21 mouse cellular contexts compared by ENCODE assay signal in the genomic region with DNA sequence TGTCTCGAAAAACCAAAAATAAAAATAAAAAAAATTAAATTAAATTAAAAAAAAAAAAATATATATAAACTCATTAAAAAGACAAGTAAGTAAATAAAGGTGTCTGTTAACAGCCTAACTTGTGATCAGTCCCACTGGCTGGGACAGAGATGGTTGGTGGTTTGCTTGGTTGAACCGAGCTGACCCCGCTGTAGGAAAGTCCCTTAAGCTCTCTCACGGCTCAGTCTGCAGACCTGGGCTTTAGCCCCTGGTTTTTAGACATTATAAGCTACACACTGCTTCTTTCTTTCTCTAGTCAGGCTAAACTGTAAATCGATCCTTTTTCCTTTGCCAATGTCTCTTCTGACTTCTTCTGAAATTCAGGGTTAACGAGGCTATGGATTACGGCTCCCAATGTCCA. TPM values are rescaled to one million over a fixed set of nuclear protein-coding genes. Genes with fewer than 3 reads are reported as not detected.
DNase-seq lines count a peak whose midpoint lies in the region; ATAC-seq and TF ChIP-seq lines count a peak whose summit lies in the region.
"Had no signal": no experiment of that assay in that cellular context is flagged by ENCODE, and none has a peak within 500 bp of the region (broad histone marks: within the 10 kb centered on the region; RNA-seq: fewer than 3 reads in every experiment).

No protein-coding gene starts in this region.

- H3K9ac ChIP-seq in forebrain, postnatal 0 days: no peak overlapping the region
- no peak overlapping the region for H3K9ac ChIP-seq in liver, embryonic 16.5 days (ENCODE audit: low read depth, low read length)
- H3K9ac ChIP-seq: forebrain, embryonic 12.5 days; hindbrain, embryonic 15.5 days; midbrain, embryonic 12.5 days had no signal

- H3K4me2 ChIP-seq in forebrain, postnatal 0 days (ENCODE audit: low read depth): no peak overlapping the region
- no peak overlapping the region for H3K4me2 ChIP-seq in liver, embryonic 16.5 days (ENCODE audit: low read depth, low read length)
- H3K4me2 ChIP-seq: forebrain, embryonic 12.5 days; hindbrain, embryonic 15.5 days; midbrain, embryonic 12.5 days had no signal

- no peaks in the 10 kb centered on the region for H3K36me3 ChIP-seq in forebrain, embryonic 10.5 days (replicated peaks)
- H3K36me3 ChIP-seq in forebrain, postnatal 0 days (ENCODE audit: insufficient read depth): no peaks in the 10 kb centered on the region
- H3K36me3 ChIP-seq in thymus, adult 2 months (ENCODE audit: control insufficient read depth, insufficient read depth, low read length): no peaks in the 10 kb centered on the region
- H3K36me3 ChIP-seq in liver, embryonic 16.5 days (ENCODE audit: control insufficient read depth, insufficient read depth): no peaks in the 10 kb centered on the region
- H3K36me3 ChIP-seq: forebrain, embryonic 12.5 days; hindbrain, embryonic 15.5 days; midbrain, embryonic 12.5 days had no signal

- H3K27ac ChIP-seq in forebrain, embryonic 10.5 days: 0 out of 2 replicates have a peak overlapping the region, but pooled peaks have one; percentile 25
- no peak overlapping the region for H3K27ac ChIP-seq in forebrain, postnatal 0 days (ENCODE audit: low read depth, low read length)
- H3K27ac ChIP-seq in thymus, adult 2 months (ENCODE audit: control insufficient read depth, insufficient read depth, low read length): peak overlapping the region; percentile 12; the same call in 1 of the 2 replicates
- peak overlapping the region; percentile 7; the same call in 1 of the 2 replicates for H3K27ac ChIP-seq in liver, embryonic 16.5 days (ENCODE audit: low read length)
- no peak overlapping the region for H3K27ac ChIP-seq in cerebellum, adult 2 months (ENCODE audit: insufficient read depth, low read length)
- H3K27ac ChIP-seq: forebrain, embryonic 12.5 days; hindbrain, embryonic 15.5 days; kidney, postnatal 0 days; midbrain, embryonic 12.5 days had no signal

- TF ChIP-seq POLR2A in thymus, adult 2 months (IDR thresholded peaks at IDR 0.05; ENCODE audit: control insufficient read depth, extremely low read depth, insufficient read depth, low read length, poor library complexity): no peak
- no peak for TF ChIP-seq POLR2A in cerebellum, adult 2 months (IDR thresholded peaks at IDR 0.05; ENCODE audit: borderline replicate concordance, insufficient read depth, low read length)

- ATAC-seq in forebrain, postnatal 0 days: no peak
- ATAC-seq in liver, embryonic 16.5 days (ENCODE audit: low read depth): no peak
- ATAC-seq: CD4-positive, CD25-positive, alpha-beta regulatory T cell, adult 4 months had no signal

- no peak for TF ChIP-seq CTCF in forebrain, postnatal 0 days (IDR thresholded peaks at IDR 0.05; ENCODE audit: low read depth)
- no peak for TF ChIP-seq CTCF in thymus, adult 2 months (IDR thresholded peaks at IDR 0.05; ENCODE audit: borderline replicate concordance, control insufficient read depth, extremely low read depth, insufficient read depth, low read length, poor library complexity)
- no peak for TF ChIP-seq CTCF in cerebellum, adult 2 months (IDR thresholded peaks at IDR 0.05; ENCODE audit: borderline replicate concordance, insufficient read depth, low read depth, low read length)

- H3K4me3 ChIP-seq in forebrain, embryonic 10.5 days: no peak overlapping the region
- H3K4me3 ChIP-seq in forebrain, postnatal 0 days (ENCODE audit: low read depth, low read length): no peak overlapping the region
- no peak overlapping the region for H3K4me3 ChIP-seq in thymus, adult 2 months (ENCODE audit: control insufficient read depth, insufficient read depth, low read length)
- no peak overlapping the region for H3K4me3 ChIP-seq in liver, embryonic 16.5 days (ENCODE audit: low read depth, low read length)
- H3K4me3 ChIP-seq in cerebellum, adult 2 months (replicated peaks; ENCODE audit: insufficient read depth, low read depth, low read length): no peak overlapping the region
- H3K4me3 ChIP-seq: forebrain, embryonic 12.5 days; hindbrain, embryonic 15.5 days; midbrain, embryonic 12.5 days had no signal

- H3K4me1 ChIP-seq in forebrain, embryonic 10.5 days: peaks cover 25% of the 10 kb centered on the region
- H3K4me1 ChIP-seq in forebrain, postnatal 0 days (ENCODE audit: insufficient read depth): no peaks in the 10 kb centered on the region
- peaks cover 89% of the 10 kb centered on the region for H3K4me1 ChIP-seq in thymus, adult 2 months (replicated peaks; ENCODE audit: control insufficient read depth, insufficient read depth, low read length)
- H3K4me1 ChIP-seq in liver, embryonic 16.5 days (ENCODE audit: control insufficient read depth, low read depth, low read length): peaks cover 60% of the 10 kb centered on the region
- H3K4me1 ChIP-seq in cerebellum, adult 2 months (ENCODE audit: control insufficient read depth, insufficient read depth, low read length): peaks cover 53% of the 10 kb centered on the region

- H3K9me3 ChIP-seq in forebrain, embryonic 10.5 days: no peaks in the 10 kb centered on the region
- no peaks in the 10 kb centered on the region for H3K9me3 ChIP-seq in forebrain, postnatal 0 days (ENCODE audit: low read length)
- no peaks in the 10 kb centered on the region for H3K9me3 ChIP-seq in liver, embryonic 16.5 days (replicated peaks; ENCODE audit: control insufficient read depth, low read length)
- H3K9me3 ChIP-seq: forebrain, embryonic 12.5 days; hindbrain, embryonic 15.5 days; midbrain, embryonic 12.5 days had no signal

- H3K27me3 ChIP-seq in forebrain, embryonic 10.5 days (ENCODE audit: poor library complexity, severe bottlenecking): no peaks in the 10 kb centered on the region
- H3K27me3 ChIP-seq in forebrain, postnatal 0 days (ENCODE audit: insufficient read depth, low read length): no peaks in the 10 kb centered on the region
- no peaks in the 10 kb centered on the region for H3K27me3 ChIP-seq in thymus, adult 2 months (ENCODE audit: control insufficient read depth, insufficient read depth, low read length)
- H3K27me3 ChIP-seq in liver, embryonic 16.5 days (ENCODE audit: control insufficient read depth, insufficient read depth, low read depth, low read length): no peaks in the 10 kb centered on the region
- H3K27me3 ChIP-seq in cerebellum, adult 2 months (ENCODE audit: control insufficient read depth, insufficient read depth, low read length): no peaks in the 10 kb centered on the region
- H3K27me3 ChIP-seq: forebrain, embryonic 12.5 days; hindbrain, embryonic 15.5 days; midbrain, embryonic 12.5 days had no signal

- no peak for DNase-seq in forebrain, embryonic 10.5 days (ENCODE audit: extremely low spot score, low spot score)
- no peak for DNase-seq in forebrain, postnatal 0 days
- no peak for DNase-seq in thymus, adult 2 months
- DNase-seq in thymus, postnatal 36 days: no peak
- no peak for DNase-seq in cerebellum, adult 2 months
- no peak for DNase-seq in cerebellum, postnatal 36 days
- DNase-seq: adrenal gland, adult 2 months; cerebellum, adult 18-20 months; cerebellum, postnatal 25 days; embryo, embryonic 11 days; heart, postnatal 4 days; kidney, adult 2 months; lung, adult 18-20 months; lung, postnatal 10 days; thymus, postnatal 4 days had no signal

- WGBS in forebrain, embryonic 10.5 days: 75% methylated on average over 7 of the region's 7 CpGs
- WGBS in forebrain, postnatal 0 days: 66% methylated on average over 7 of the region's 7 CpGs
- 82% methylated on average over 7 of the region's 7 CpGs for WGBS in thymus, adult 2 months
- WGBS in liver, embryonic 16.5 days (ENCODE audit: insufficient replicate concordance): 77% methylated on average over 7 of the region's 7 CpGs
- WGBS in cerebellum, adult 2 months: 73% methylated on average over 7 of the region's 7 CpGs

RNA-seq across cellular contexts. Expression of a gene that starts 46.5 kb away (rescaled TPM):
- 8.0 and 8.4 TPM in 2 replicates for polyA plus RNA-seq in forebrain, embryonic 10.5 days (2016; fragmentation: Nextera tagmentation; extraction: Ambion mirVana)
- 10.2 and 16.5 TPM in 2 replicates for total RNA-seq in forebrain, postnatal 0 days (2014; rRNA removed)
- 9.8 and 14.2 TPM in 2 replicates for polyA plus RNA-seq in forebrain, postnatal 0 days (2015; fragmentation: Nextera tagmentation; extraction: Ambion mirVana)
- polyA plus RNA-seq in thymus, adult 2 months (2012; rRNA removed): 156 and 182 TPM in 2 replicates
- 3.7 and 4.1 TPM in 2 replicates for polyA plus RNA-seq in liver, embryonic 16.5 days (2015; fragmentation: Nextera tagmentation; extraction: Ambion mirVana)
- 111 and 116 TPM in 2 replicates for polyA plus RNA-seq in cerebellum, adult 2 months (2012; rRNA removed)

Comparison
In these comparisons a context has a peak if more than half of its experiments do, and no peak if none do; other contexts are left out.
1. H3K27ac ChIP-seq: peak in forebrain, embryonic 10.5 days (single experiment), thymus, adult 2 months (single experiment) and liver, embryonic 16.5 days (single experiment); none in forebrain, postnatal 0 days (single experiment) and cerebellum, adult 2 months (single experiment).